Mouse (Mus musculus) cortical plate, adult 2 months (tissue): ENCODE results near the gene Arhgef17. TPM values are rescaled to one million over a fixed set of nuclear protein-coding genes. Genes with fewer than 3 reads are reported as not detected.

Experiments used
- H3K27ac ChIP-seq: fragments of 200-500 bp; 2 replicates; pipeline ENCODE4 v1.5.1; 2012; ENCODE audit warnings: low read length, control low read depth, inconsistent platforms; ENCODE audit not compliant: insufficient read depth
- H3K4me1 ChIP-seq: fragments of 200-500 bp; 2 replicates; pipeline ENCODE4 v1.6.1; 2011; ENCODE audit warnings: low read length; ENCODE audit not compliant: control insufficient read depth, insufficient read depth
- H3K4me3 ChIP-seq: fragments of 200-500 bp; 2 replicates; pipeline ENCODE4 v1.5.1; 2011; ENCODE audit warnings: mild to moderate bottlenecking, low read length, control low read depth; ENCODE audit not compliant: insufficient read depth
- CTCF ChIP-seq: fragments of 200-500 bp; IDR thresholded peaks from 2 replicates; pipeline ENCODE4 v1.5.1; 2011; ENCODE audit warnings: mild to moderate bottlenecking, control low read depth, low read length; ENCODE audit not compliant: insufficient read depth; ENCODE audit errors: extremely low read depth
- POLR2A ChIP-seq: fragments of 200-500 bp; IDR thresholded peaks from 2 replicates; pipeline ENCODE4 v1.6.1; 2011; ENCODE audit warnings: mild to moderate bottlenecking, low read length, control low read depth; ENCODE audit not compliant: insufficient read depth; ENCODE audit errors: extremely low read depth
- polyA plus RNA-seq: library from polyadenylated mRNA; depleted of rRNA; stranded (reverse); fragments of >200 nt; gene quantifications from 2 replicates; pipeline ENCODE4 v1.2.3, GENCODE M21; 2012

Gene Arhgef17
- polyA plus RNA-seq, 1 experiment, result 91.3 TPM

DNA sequence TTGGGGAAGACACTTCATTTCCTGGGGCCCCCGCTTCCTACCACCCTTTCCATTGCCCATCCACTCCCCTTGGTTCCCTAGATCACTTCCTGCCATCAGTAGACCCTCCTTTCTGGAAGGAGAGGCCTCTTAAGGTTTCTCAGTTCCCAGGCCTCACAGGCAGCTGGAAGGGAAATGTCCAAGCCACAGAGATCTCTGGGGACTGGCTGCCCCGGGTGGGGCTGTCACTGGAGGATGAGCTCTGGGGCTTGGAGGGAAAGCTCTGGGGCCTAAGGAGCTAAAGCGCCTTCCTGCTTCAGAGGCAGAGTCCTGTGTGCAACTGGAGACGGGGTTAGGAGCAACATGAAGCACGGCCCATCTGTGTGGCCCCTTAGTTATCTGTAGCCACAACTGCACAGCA, 27.3 kb downstream of the Arhgef17 start:
- TF ChIP-seq CTCF (no peak), POLR2A (no peak)
- no peak overlapping the region for H3K27ac ChIP-seq
- no peak overlapping the region for H3K4me3 ChIP-seq

DNA sequence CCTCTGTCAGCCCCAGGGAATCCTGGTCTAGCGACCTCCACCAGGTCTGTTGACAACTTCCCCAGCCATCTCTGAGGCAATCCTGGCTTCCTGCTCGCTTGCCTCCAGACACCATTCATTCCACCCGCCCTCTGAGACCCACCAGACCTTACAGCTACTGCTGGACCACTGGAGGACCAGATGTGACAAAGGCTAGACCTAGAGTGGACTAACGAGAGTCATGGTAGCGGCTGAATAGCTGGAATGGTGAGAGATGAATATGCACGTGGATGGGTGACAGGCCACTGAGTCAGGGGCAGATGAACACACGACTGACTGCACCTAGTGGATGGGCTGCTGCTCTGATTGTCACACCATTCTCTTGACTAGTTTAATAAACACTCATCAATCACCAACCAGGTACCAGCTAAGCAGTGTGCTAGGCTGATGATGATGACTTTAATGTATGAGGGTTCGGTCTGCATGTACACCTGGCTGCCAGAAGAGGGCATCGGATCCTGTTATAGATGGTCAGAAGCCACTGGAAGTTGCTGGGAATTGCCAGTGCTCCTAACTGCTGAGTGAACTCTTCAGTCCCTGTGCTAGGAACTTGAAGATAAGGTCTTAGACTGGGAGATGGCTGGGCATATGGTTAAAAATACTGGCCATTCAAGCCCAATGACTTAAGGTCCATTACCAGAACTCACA, 29.3 kb downstream of the Arhgef17 start:
- no peaks in the 10 kb centered on the region for H3K4me1 ChIP-seq
- no peak overlapping the region for H3K27ac ChIP-seq
- peak; percentile 47 for TF ChIP-seq CTCF
- TF ChIP-seq POLR2A, result no peak
- no peak overlapping the region for H3K4me3 ChIP-seq

More for the DNA sequence above, 27.3 kb downstream of the Arhgef17 start:
- no peaks in the 10 kb centered on the region for H3K4me1 ChIP-seq

DNA sequence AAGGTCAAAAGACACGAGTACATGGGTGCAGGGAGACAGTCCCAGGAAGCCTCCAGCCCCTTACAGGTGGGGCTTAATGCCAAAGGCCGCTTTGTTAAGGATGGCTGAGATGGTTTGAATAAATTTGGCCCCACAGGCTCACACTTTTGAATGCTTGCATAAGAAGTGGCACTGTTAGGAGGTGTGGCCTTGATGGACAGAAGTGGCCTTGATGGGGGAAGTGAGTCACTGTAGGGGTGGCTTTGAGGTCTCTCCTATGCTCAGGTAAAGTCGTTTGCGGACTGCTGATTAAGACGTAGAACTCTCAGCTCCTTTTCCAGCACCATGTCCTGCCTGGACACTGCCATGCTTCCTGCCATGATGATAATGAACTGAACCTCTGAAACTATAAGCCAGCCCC, 34.1 kb downstream of the Arhgef17 start:
- H3K4me3 ChIP-seq, result no peak overlapping the region
- no peak for TF ChIP-seq CTCF
- no peak for TF ChIP-seq POLR2A
- no peaks in the 10 kb centered on the region for H3K4me1 ChIP-seq
- H3K27ac ChIP-seq, result no peak overlapping the region

DNA sequence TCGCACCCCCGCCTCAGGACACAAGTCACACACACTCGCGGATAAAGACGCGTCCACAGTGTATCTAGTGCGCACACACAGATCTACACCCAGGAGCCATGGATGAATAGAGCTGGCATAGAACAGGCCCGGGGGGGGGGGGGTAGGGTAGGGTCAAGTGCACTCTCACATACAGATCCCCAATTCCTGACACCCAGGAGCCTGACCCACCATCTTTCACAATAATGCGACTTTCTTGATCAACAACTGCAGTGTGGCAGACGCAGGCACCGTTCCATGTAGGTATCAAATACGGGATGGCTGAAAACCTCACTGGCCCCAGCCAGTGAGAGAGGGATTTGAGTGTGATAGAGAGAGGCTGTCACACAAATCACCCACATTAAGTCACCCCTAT, 37.1 kb downstream of the Arhgef17 start:
- peak overlapping the region; percentile 71 for H3K27ac ChIP-seq
- H3K4me3 ChIP-seq, result peak overlapping the region; percentile 94
- peaks cover 5% of the 10 kb centered on the region; the same call in 1 of the 2 replicates for H3K4me1 ChIP-seq
- TF ChIP-seq CTCF (no peak), POLR2A (no peak)

DNA sequence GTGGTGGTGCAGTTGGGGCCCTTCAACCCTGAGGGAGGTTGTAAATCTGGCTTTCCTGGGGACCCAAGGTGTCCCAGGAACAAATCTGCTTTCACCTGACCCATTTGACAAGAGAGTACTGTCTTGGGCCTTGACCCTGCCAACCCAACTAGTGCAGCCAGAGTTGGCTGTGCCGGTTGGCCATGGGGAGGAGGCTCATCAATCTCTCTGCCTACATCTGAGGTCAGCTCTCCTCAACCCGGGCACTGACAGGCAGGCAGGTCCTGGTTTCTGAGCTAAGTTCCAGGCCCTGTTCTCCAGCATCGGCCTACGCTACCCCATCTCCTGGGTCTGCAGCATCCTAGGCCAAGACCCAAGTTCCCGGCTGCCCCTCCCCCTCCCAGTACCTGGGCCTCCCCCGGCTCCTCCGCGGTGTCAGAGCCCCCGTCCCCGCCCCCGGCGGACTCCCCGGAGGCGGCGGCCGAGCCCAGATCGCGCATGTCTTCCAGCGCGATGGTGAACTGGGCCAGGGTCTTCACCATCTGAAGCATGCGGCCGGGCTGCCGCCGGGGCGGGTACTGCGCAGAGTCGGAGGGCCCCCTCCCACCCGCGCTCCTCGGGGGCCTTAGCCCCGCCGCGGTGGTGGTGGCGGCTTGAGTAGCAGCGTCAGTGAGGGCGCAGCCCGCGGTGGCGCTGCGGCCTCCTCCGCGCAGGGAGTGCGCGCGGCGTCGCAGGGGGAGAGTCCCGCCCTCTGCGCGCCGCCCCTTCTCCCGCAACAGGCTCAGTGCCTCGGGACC, 37.7 kb downstream of the Arhgef17 start:
- Histone ChIP-seq H3K27ac (peak overlapping the region; percentile 90), H3K4me3 (peak overlapping the region; percentile 94), H3K4me1 (peaks cover 5% of the 10 kb centered on the region; the same call in 1 of the 2 replicates)
- TF ChIP-seq CTCF, result no peak
- peak; percentile 54 for TF ChIP-seq POLR2A

DNA sequence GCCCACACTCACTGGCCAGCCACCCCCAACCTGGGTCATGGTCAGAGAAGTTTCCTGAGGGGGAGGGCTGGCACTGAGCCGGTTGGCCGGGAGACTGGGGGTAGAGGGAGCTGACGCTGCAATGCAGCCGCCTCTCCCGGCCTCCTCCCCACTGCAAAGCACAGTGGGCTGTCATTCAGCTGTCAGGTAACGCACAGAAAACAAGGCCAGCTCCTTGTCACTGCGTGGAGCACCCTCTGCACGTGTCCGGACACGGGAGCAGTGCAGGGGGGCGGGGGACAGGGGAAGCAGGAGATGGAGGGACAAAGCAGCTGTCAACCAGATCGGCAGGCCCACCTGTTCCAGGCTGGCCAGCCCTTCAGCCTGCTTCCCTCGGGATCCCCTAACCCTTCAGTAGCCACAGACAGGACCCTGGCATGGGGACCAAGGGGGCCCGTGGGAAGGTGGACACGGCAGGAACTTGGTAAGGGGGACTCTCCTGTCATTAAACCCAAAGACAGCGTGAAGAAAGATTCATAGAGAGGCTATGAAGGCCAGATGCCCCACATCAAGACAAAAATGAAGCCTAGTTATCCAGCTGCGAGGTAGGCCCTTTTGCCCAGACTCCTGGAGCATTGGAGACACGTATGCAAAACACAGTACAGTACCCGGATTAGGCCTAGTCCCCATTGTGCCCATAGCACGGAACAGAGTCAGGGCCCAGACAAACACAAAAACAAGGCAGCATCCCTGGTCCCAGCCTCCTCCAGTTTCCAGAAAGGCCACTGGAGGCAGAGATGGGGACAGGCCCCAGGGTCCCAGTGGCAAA, 38.5 kb downstream of the Arhgef17 start:
- H3K4me1 ChIP-seq, result peaks cover 5% of the 10 kb centered on the region; the same call in 1 of the 2 replicates
- TF ChIP-seq CTCF, result no peak
- peak; percentile 44; the same call in 1 of the 2 replicates for TF ChIP-seq POLR2A
- H3K4me3 ChIP-seq, result peak overlapping the region; percentile 94
- peak overlapping the region; percentile 90 for H3K27ac ChIP-seq

DNA sequence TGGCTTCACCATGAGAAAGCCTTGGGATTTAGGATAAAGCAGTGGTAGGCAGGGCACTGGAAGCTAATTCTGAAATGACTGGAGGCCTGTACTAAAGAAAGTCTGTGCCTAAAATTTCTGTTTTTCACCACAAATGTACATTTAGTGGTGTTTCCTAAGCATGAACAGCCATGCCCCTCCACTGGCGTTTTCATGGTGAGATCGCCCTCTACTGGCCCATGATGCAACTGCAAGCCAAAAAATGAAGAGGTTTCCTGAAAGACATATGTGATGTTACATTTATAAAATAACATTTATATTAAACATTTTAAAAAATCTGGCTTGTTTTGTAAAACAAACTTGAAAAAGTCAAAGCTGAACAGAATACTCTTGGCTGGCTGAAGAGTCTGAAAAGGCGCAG, 45.4 kb downstream of the Arhgef17 start:
- Histone ChIP-seq H3K27ac (no peak overlapping the region), H3K4me1 (peaks cover 2% of the 10 kb centered on the region; the same call in 1 of the 2 replicates), H3K4me3 (no peak overlapping the region)
- TF ChIP-seq POLR2A (no peak), CTCF (peak; percentile 93)

DNA sequence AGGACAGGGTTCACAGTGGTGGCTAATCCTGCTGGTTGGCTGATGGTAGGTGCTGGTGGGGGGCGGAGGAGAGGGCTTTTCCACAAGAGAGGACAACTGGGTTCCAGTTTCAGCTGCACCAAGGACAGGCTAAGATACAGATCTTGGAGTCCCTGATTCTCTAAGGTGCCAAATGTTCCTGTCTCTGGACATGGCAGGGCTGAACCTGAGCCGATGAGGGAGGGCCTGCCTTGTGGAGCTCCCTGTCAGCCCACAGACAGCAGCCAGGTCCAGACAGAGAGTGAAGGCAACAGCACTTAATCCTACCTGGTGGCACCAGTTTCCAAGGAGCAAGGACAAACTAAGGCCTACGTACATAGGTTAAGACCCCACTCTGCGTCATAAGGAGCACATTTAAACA, 47.4 kb downstream of the Arhgef17 start:
- TF ChIP-seq POLR2A, result no peak
- TF ChIP-seq CTCF, result no peak
- Histone ChIP-seq H3K27ac (no peak overlapping the region), H3K4me1 (no peaks in the 10 kb centered on the region), H3K4me3 (no peak overlapping the region)

DNA sequence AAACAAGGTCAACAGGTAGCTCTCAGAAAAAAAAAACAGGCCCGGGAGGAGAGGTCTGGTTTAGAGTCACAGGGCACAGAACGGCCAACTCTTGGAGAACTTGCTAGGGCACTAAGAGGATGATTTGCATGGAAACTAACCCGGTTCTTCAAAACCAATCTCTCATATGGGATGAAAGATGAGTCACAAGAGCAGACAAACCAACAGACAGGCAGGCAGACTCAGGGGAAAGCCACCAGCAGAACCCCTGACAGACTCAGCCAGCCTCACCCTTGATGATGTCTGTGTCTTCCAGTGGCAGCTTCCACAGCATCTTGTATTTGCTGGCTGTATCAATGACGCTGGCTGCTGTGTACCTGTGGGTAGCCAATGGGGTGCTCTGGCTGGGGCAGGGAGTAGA, 50.0 kb downstream of the Arhgef17 start:
- H3K4me1 ChIP-seq, result no peaks in the 10 kb centered on the region
- TF ChIP-seq CTCF (no peak), POLR2A (no peak)
- H3K27ac ChIP-seq, result no peak overlapping the region
- H3K4me3 ChIP-seq, result no peak overlapping the region
